Mouse (Mus musculus): ENCODE data around the gene Chid1. TPM values are rescaled to one million over a fixed set of nuclear protein-coding genes. Genes with fewer than 3 reads are reported as not detected.
A peak's percentile ranks its signal among the peaks of the same experiment; 100 is the strongest.

Chid1 gene
- polyA plus RNA-seq, 1 experiment from 2014 or later: 40.5 TPM

- DNase-seq (ENCODE audit: low spot score): peak; percentile 95
- Histone ChIP-seq H3K27ac (peak overlapping the region; percentile 95), H3K4me1 (peaks cover 71% of the 10 kb centered on the region), H3K27me3 (ENCODE audit: insufficient read depth, poor library complexity, severe bottlenecking) (peaks cover 32% of the 10 kb centered on the region), H3K9me3 (no peaks in the 10 kb centered on the region), H3K36me3 (peaks cover 37% of the 10 kb centered on the region), H3K4me3 (peak overlapping the region; percentile 87)
- WGBS: 6% methylated on average over 8 of the region's 8 CpGs
Measured at GRCm38 (mm10) chr7:141468522-141469211, 71.0 kb downstream of the Chid1 start.

GRCm38 (mm10) chr7:141468164-141468521, 71.5 kb downstream of the Chid1 start:
- WGBS: 11% methylated on average over 5 of the region's 5 CpGs
- peak overlapping the region; percentile 95 for H3K27ac ChIP-seq
- DNase-seq (ENCODE audit: low spot score): no peak
- peaks cover 71% of the 10 kb centered on the region for H3K4me1 ChIP-seq
- no peaks in the 10 kb centered on the region for H3K9me3 ChIP-seq
- peaks cover 37% of the 10 kb centered on the region for H3K36me3 ChIP-seq
- peak overlapping the region; percentile 87 for H3K4me3 ChIP-seq
- peaks cover 37% of the 10 kb centered on the region for H3K27me3 ChIP-seq (ENCODE audit: insufficient read depth, poor library complexity, severe bottlenecking)

GRCm38 (mm10) chr7:141467230-141468030, 72.2 kb downstream of the Chid1 start, which contains the start of gene Cd151:
Gene Cd151 (plus strand): TSS chr7:141467392.
- Histone ChIP-seq H3K27me3 (ENCODE audit: insufficient read depth, poor library complexity, severe bottlenecking) (peaks cover 44% of the 10 kb centered on the region), H3K4me3 (peak within 1 kb of the TSS; percentile 87), H3K27ac (peak within 1 kb of the TSS; percentile 95), H3K9me3 (no peaks in the 10 kb centered on the region), H3K36me3 (peaks cover 32% of the 10 kb centered on the region), H3K4me1 (peaks cover 72% of the 10 kb centered on the region)
- WGBS: under 1% methylated on average over 52 of the region's 52 CpGs
- DNase-seq (ENCODE audit: low spot score): peak; percentile 95

- 62% methylated on average over 10 of the region's 10 CpGs for WGBS
Measured at GRCm38 (mm10) chr7:141466607-141467148, 73.0 kb downstream of the Chid1 start.

GRCm38 (mm10) chr7:141466045-141466394, 73.6 kb downstream of the Chid1 start:
- no peak for DNase-seq (ENCODE audit: low spot score)
- H3K36me3 ChIP-seq: peaks cover 20% of the 10 kb centered on the region
- peaks cover 85% of the 10 kb centered on the region for H3K4me1 ChIP-seq
- no peaks in the 10 kb centered on the region for H3K9me3 ChIP-seq
- H3K27me3 ChIP-seq (ENCODE audit: insufficient read depth, poor library complexity, severe bottlenecking): peaks cover 59% of the 10 kb centered on the region
- H3K4me3 ChIP-seq: no peak overlapping the region
- WGBS: 66% methylated on average over 7 of the region's 7 CpGs
- H3K27ac ChIP-seq: peak overlapping the region; percentile 70; the same call in 1 of the 2 replicates

More at GRCm38 (mm10) chr7:141466607-141467148, 73.0 kb downstream of the Chid1 start:
- Histone ChIP-seq H3K9me3 (no peaks in the 10 kb centered on the region), H3K4me3 (peak overlapping the region; percentile 87), H3K27me3 (ENCODE audit: insufficient read depth, poor library complexity, severe bottlenecking) (peaks cover 52% of the 10 kb centered on the region), H3K36me3 (peaks cover 26% of the 10 kb centered on the region), H3K4me1 (peaks cover 79% of the 10 kb centered on the region), H3K27ac (peak overlapping the region; percentile 95)
- no peak for DNase-seq (ENCODE audit: low spot score)

- Histone ChIP-seq H3K9me3 (no peaks in the 10 kb centered on the region), H3K36me3 (peaks cover 15% of the 10 kb centered on the region), H3K4me1 (peaks cover 89% of the 10 kb centered on the region), H3K27ac (peak overlapping the region; percentile 70), H3K27me3 (ENCODE audit: insufficient read depth, poor library complexity, severe bottlenecking) (peaks cover 64% of the 10 kb centered on the region), H3K4me3 (peak overlapping the region; percentile 47)
- no peak for DNase-seq (ENCODE audit: low spot score)
- WGBS: 34% methylated on average over 10 of the region's 10 CpGs
Measured at GRCm38 (mm10) chr7:141465388-141466044, 74.1 kb downstream of the Chid1 start.

GRCm38 (mm10) chr7:141464603-141465201, 75.0 kb downstream of the Chid1 start:
- peak overlapping the region; percentile 47 for H3K4me3 ChIP-seq
- peaks cover 72% of the 10 kb centered on the region for H3K27me3 ChIP-seq (ENCODE audit: insufficient read depth, poor library complexity, severe bottlenecking)
- no peak for DNase-seq (ENCODE audit: low spot score)
- peaks cover 8% of the 10 kb centered on the region for H3K36me3 ChIP-seq
- H3K4me1 ChIP-seq: peaks cover 81% of the 10 kb centered on the region
- H3K27ac ChIP-seq: peak overlapping the region; percentile 70
- WGBS: 3% methylated on average over 38 of the region's 38 CpGs
- H3K9me3 ChIP-seq: no peaks in the 10 kb centered on the region

GRCm38 (mm10) chr7:141463824-141464602, 75.6 kb downstream of the Chid1 start:
- H3K27ac ChIP-seq: peak overlapping the region; percentile 70
- H3K27me3 ChIP-seq (ENCODE audit: insufficient read depth, poor library complexity, severe bottlenecking): peaks cover 79% of the 10 kb centered on the region
- H3K36me3 ChIP-seq: peaks cover 8% of the 10 kb centered on the region
- DNase-seq (ENCODE audit: low spot score): no peak
- 14% methylated on average over 12 of the region's 12 CpGs for WGBS
- H3K4me1 ChIP-seq: peaks cover 74% of the 10 kb centered on the region
- H3K4me3 ChIP-seq: peak overlapping the region; percentile 47
- H3K9me3 ChIP-seq: no peaks in the 10 kb centered on the region

GRCm38 (mm10) chr7:141462333-141462821, 77.3 kb downstream of the Chid1 start:
- Histone ChIP-seq H3K9me3 (no peaks in the 10 kb centered on the region), H3K27me3 (ENCODE audit: insufficient read depth, poor library complexity, severe bottlenecking) (peaks cover 91% of the 10 kb centered on the region), H3K4me3 (peak overlapping the region; percentile 67), H3K27ac (peak overlapping the region; percentile 85), H3K4me1 (peaks cover 58% of the 10 kb centered on the region), H3K36me3 (peaks cover 23% of the 10 kb centered on the region)
- WGBS: 10% methylated on average over 5 of the region's 5 CpGs
- DNase-seq (ENCODE audit: low spot score): no peak

- Histone ChIP-seq H3K36me3 (peaks cover 25% of the 10 kb centered on the region), H3K9me3 (no peaks in the 10 kb centered on the region), H3K27me3 (ENCODE audit: insufficient read depth, poor library complexity, severe bottlenecking) (peaks cover 93% of the 10 kb centered on the region), H3K4me1 (peaks cover 58% of the 10 kb centered on the region), H3K4me3 (peak overlapping the region; percentile 67), H3K27ac (peak overlapping the region; percentile 85)
- no peak for DNase-seq (ENCODE audit: low spot score)
- WGBS: 2% methylated on average over 59 of the region's 59 CpGs
Measured at GRCm38 (mm10) chr7:141461521-141462332, 77.9 kb downstream of the Chid1 start.
